Mouse (Mus musculus): ENCODE measurements around the gene Zc3h10. TPM values are rescaled to one million over a fixed set of nuclear protein-coding genes. Genes with fewer than 3 reads are reported as not detected.

The Zc3h10 gene
- polyA plus RNA-seq, 1 experiment = 15.2 TPM

GRCm38 (mm10) chr10:128498590-128498989 lies 49.0 kb downstream of the Zc3h10 start, which contains the start of gene Myl6b:
TSS of gene Myl6b (minus strand) at chr10:128498685.
- Histone ChIP-seq H3K27me3 (ENCODE audit: control insufficient read depth, insufficient read depth, low read length) (no peaks in the 10 kb centered on the region), H3K27ac (ENCODE audit: insufficient read depth, low read depth, low read length) (peak within 1 kb of the TSS; percentile 93), H3K4me3 (ENCODE audit: low read depth, low read length) (peak within 1 kb of the TSS; percentile 95), H3K36me3 (ENCODE audit: control insufficient read depth, insufficient read depth, low read length) (no peaks in the 10 kb centered on the region), H3K4me1 (ENCODE audit: control insufficient read depth, insufficient read depth, insufficient read length, low read length) (peaks cover 14% of the 10 kb centered on the region)
- WGBS = 2% methylated on average over 27 of the region's 27 CpGs
- TF ChIP-seq CTCF (IDR thresholded peaks at IDR 0.05; ENCODE audit: extremely low read depth, insufficient read length, insufficient replicate concordance, low read depth, low read length) (no peak), POLR2A (IDR thresholded peaks at IDR 0.05; ENCODE audit: low read depth, low read length) (no peak)

- TF ChIP-seq CTCF (IDR thresholded peaks at IDR 0.05; ENCODE audit: extremely low read depth, insufficient read length, insufficient replicate concordance, low read depth, low read length) (no peak), POLR2A (IDR thresholded peaks at IDR 0.05; ENCODE audit: low read depth, low read length) (no peak)
- WGBS = 60% methylated on average over 6 of the region's 6 CpGs
- Histone ChIP-seq H3K4me3 (ENCODE audit: low read depth, low read length) (no peak overlapping the region), H3K27me3 (ENCODE audit: control insufficient read depth, insufficient read depth, low read length) (no peaks in the 10 kb centered on the region), H3K27ac (ENCODE audit: insufficient read depth, low read depth, low read length) (no peak overlapping the region), H3K4me1 (ENCODE audit: control insufficient read depth, insufficient read depth, insufficient read length, low read length) (peaks cover 11% of the 10 kb centered on the region; the same call in 1 of the 2 replicates), H3K36me3 (ENCODE audit: control insufficient read depth, insufficient read depth, low read length) (no peaks in the 10 kb centered on the region)
Measured at GRCm38 (mm10) chr10:128497134-128497737, 50.3 kb downstream of the Zc3h10 start.

GRCm38 (mm10) chr10:128496509-128497077 lies 51.0 kb downstream of the Zc3h10 start:
- peaks cover 12% of the 10 kb centered on the region; the same call in 1 of the 2 replicates for H3K4me1 ChIP-seq (ENCODE audit: control insufficient read depth, insufficient read depth, insufficient read length, low read length)
- WGBS = 68% methylated on average over 6 of the region's 6 CpGs
- H3K4me3 ChIP-seq (ENCODE audit: low read depth, low read length) = no peak overlapping the region
- H3K27me3 ChIP-seq (ENCODE audit: control insufficient read depth, insufficient read depth, low read length) = no peaks in the 10 kb centered on the region
- TF ChIP-seq CTCF (IDR thresholded peaks at IDR 0.05; ENCODE audit: extremely low read depth, insufficient read length, insufficient replicate concordance, low read depth, low read length) (no peak), POLR2A (IDR thresholded peaks at IDR 0.05; ENCODE audit: low read depth, low read length) (no peak)
- no peak overlapping the region for H3K27ac ChIP-seq (ENCODE audit: insufficient read depth, low read depth, low read length)
- H3K36me3 ChIP-seq (ENCODE audit: control insufficient read depth, insufficient read depth, low read length) = peaks cover 4% of the 10 kb centered on the region

- 77% methylated on average over 4 of the region's 4 CpGs for WGBS
- no peak for TF ChIP-seq POLR2A (IDR thresholded peaks at IDR 0.05; ENCODE audit: low read depth, low read length)
- no peak for TF ChIP-seq CTCF (IDR thresholded peaks at IDR 0.05; ENCODE audit: extremely low read depth, insufficient read length, insufficient replicate concordance, low read depth, low read length)
Measured at GRCm38 (mm10) chr10:128495903-128496302, 51.7 kb downstream of the Zc3h10 start.

DNA sequence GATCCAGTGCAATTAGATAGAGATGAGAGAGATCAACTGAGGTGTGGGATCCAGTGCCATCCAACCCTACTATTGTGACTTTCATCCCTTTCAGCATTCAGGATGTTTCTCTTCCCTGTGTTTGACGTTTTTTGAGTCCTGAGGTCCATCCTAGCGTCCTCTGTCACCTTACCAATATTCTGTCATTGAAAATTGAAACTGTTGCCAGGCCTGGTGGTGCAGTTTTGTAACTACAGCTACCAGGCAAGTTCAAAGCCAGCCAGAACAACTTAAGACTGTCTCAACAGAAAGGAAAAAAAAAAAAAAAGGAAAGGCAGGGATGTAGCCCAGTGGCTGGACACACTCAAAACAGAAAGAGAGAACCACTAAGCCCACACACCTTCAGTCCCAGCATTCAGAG lies 52.3 kb downstream of the Zc3h10 start:
- 57% methylated on average over 2 of the region's 2 CpGs for WGBS
- Histone ChIP-seq H3K27ac (ENCODE audit: insufficient read depth, low read depth, low read length) (no peak overlapping the region), H3K4me1 (ENCODE audit: control insufficient read depth, insufficient read depth, insufficient read length, low read length) (peaks cover 15% of the 10 kb centered on the region; the same call in 1 of the 2 replicates), H3K27me3 (ENCODE audit: control insufficient read depth, insufficient read depth, low read length) (no peaks in the 10 kb centered on the region), H3K36me3 (ENCODE audit: control insufficient read depth, insufficient read depth, low read length) (peaks cover 16% of the 10 kb centered on the region), H3K4me3 (ENCODE audit: low read depth, low read length) (no peak overlapping the region)
- TF ChIP-seq CTCF (IDR thresholded peaks at IDR 0.05; ENCODE audit: extremely low read depth, insufficient read length, insufficient replicate concordance, low read depth, low read length) (no peak), POLR2A (IDR thresholded peaks at IDR 0.05; ENCODE audit: low read depth, low read length) (no peak)

More at GRCm38 (mm10) chr10:128495903-128496302, 51.7 kb downstream of the Zc3h10 start:
- Histone ChIP-seq H3K27me3 (ENCODE audit: control insufficient read depth, insufficient read depth, low read length) (no peaks in the 10 kb centered on the region), H3K4me1 (ENCODE audit: control insufficient read depth, insufficient read depth, insufficient read length, low read length) (peaks cover 15% of the 10 kb centered on the region; the same call in 1 of the 2 replicates), H3K27ac (ENCODE audit: insufficient read depth, low read depth, low read length) (no peak overlapping the region), H3K36me3 (ENCODE audit: control insufficient read depth, insufficient read depth, low read length) (peaks cover 11% of the 10 kb centered on the region), H3K4me3 (ENCODE audit: low read depth, low read length) (no peak overlapping the region)

GRCm38 (mm10) chr10:128494667-128495245 lies 52.8 kb downstream of the Zc3h10 start:
- H3K4me1 ChIP-seq (ENCODE audit: control insufficient read depth, insufficient read depth, insufficient read length, low read length) = peaks cover 16% of the 10 kb centered on the region
- peak overlapping the region; percentile 69 for H3K27ac ChIP-seq (ENCODE audit: insufficient read depth, low read depth, low read length)
- H3K4me3 ChIP-seq (ENCODE audit: low read depth, low read length) = peak overlapping the region; percentile 91
- no peaks in the 10 kb centered on the region for H3K27me3 ChIP-seq (ENCODE audit: control insufficient read depth, insufficient read depth, low read length)
- 34% methylated on average over 11 of the region's 11 CpGs for WGBS
- H3K36me3 ChIP-seq (ENCODE audit: control insufficient read depth, insufficient read depth, low read length) = peaks cover 20% of the 10 kb centered on the region
- TF ChIP-seq CTCF (IDR thresholded peaks at IDR 0.05; ENCODE audit: extremely low read depth, insufficient read length, insufficient replicate concordance, low read depth, low read length) = no peak
- TF ChIP-seq POLR2A (IDR thresholded peaks at IDR 0.05; ENCODE audit: low read depth, low read length) = no peak

Measured in small intestine, adult 2 months (tissue).